Mouse (Mus musculus) limb, embryonic 14.5 days (tissue): Measurements from ENCODE around the gene Fcgr3. TPM values are rescaled to one million over a fixed set of nuclear protein-coding genes. Genes with fewer than 3 reads are reported as not detected.

ENCODE experiments used
- ATAC-seq: fragments of 200-750 bp; cut with Nextera tagmentation; 2 replicates; pipeline ENCODE4 v1.8.0; 2017; ENCODE audit warnings: low read depth, moderate number of reproducible peaks, moderate TSS enrichment; ENCODE audit not compliant: low FRiP score
- DNase-seq: peaks from one replicate; pipeline ENCODE4 v3.0.0-alpha.2; 2015; ENCODE audit warnings: low spot score
- H3K27ac ChIP-seq: fragments of 300-500 bp; sonication (generic); replicated peaks from 2 replicates; pipeline ENCODE4 v1.5.1; 2014; ENCODE audit warnings: low read depth, mild to moderate bottlenecking, low read length, moderate library complexity, mixed read lengths
- H3K27me3 ChIP-seq: fragments of 300-500 bp; sonication (generic); 2 replicates; pipeline ENCODE4 v1.6.1; 2014; ENCODE audit warnings: low read length, mixed read lengths; ENCODE audit not compliant: control insufficient read depth, insufficient read depth
- H3K36me3 ChIP-seq: fragments of 300-500 bp; sonication (generic); 2 replicates; pipeline ENCODE4 v1.6.1; 2014; ENCODE audit warnings: mild to moderate bottlenecking, low read length, moderate library complexity, mixed read lengths; ENCODE audit not compliant: control insufficient read depth, insufficient read depth
- H3K4me1 ChIP-seq: fragments of 300-500 bp; sonication (generic); 2 replicates; pipeline ENCODE4 v1.6.1; 2014; ENCODE audit warnings: antibody characterized with exemption, low read length, mixed read lengths; ENCODE audit not compliant: control insufficient read depth, insufficient read depth
- H3K4me2 ChIP-seq: fragments of 300-500 bp; sonication (generic); replicated peaks from 2 replicates; pipeline ENCODE4 v1.6.1; 2014; ENCODE audit warnings: low read depth, mild to moderate bottlenecking, low read length, moderate library complexity; ENCODE audit not compliant: severe bottlenecking
- H3K4me3 ChIP-seq: fragments of 300-500 bp; sonication (generic); replicated peaks from 2 replicates; pipeline ENCODE4 v1.5.1; 2014; ENCODE audit warnings: low read length
- H3K9ac ChIP-seq: fragments of 300-500 bp; sonication (generic); 2 replicates; pipeline ENCODE4 v1.6.1; 2014; ENCODE audit warnings: mild to moderate bottlenecking, low read depth, low read length, moderate library complexity; ENCODE audit not compliant: severe bottlenecking
- H3K9me3 ChIP-seq: fragments of 300-500 bp; sonication (generic); 2 replicates; pipeline ENCODE4 v1.6.1; 2016; ENCODE audit warnings: low read length; ENCODE audit not compliant: control insufficient read depth
- POLR2A ChIP-seq: fragments of 200-500 bp; IDR thresholded peaks from 2 replicates; pipeline ENCODE4 v1.8.0; 2012; ENCODE audit warnings: inconsistent platforms, mild to moderate bottlenecking, moderate library complexity, borderline replicate concordance; ENCODE audit not compliant: insufficient read depth, insufficient read length; ENCODE audit errors: extremely low read depth
- WGBS: fragments of 180-500 bp; shearing (Covaris S2); extraction: QIAGEN DNeasy Blood & Tissue Kit; methylation state at CpG from one replicate; pipeline ENCODE4 v1.1.7; 2014; 5-methylcytosine and 5-hydroxymethylcytosine counted together
- polyA plus RNA-seq, 2 experiments: library from polyadenylated mRNA; depleted of rRNA in 1 of 2; stranded (reverse) in 1 of 2; unstranded in 1 of 2; fragments of >200 nt; fragmentation: Nextera tagmentation in 1 of 2; extraction: Ambion mirVana in 1 of 2; gene quantifications; 2 replicates each; pipeline versions ENCODE4 v1.2.1 to v1.2.3; 2012 to 2014

Gene Fcgr3
- polyA plus RNA-seq, 2 experiments, result 12.8 to 19.7 TPM

- H3K4me2 ChIP-seq, result no peak overlapping the region
- no peak overlapping the region for H3K9ac ChIP-seq
- DNase-seq (no peak), ATAC-seq (no peak)
- H3K4me3 ChIP-seq, result no peak overlapping the region
- no peak for TF ChIP-seq POLR2A
- WGBS, result 83% methylated on average over 7 of the region's 7 CpGs
- no peaks in the 10 kb centered on the region for H3K4me1 ChIP-seq
- H3K27me3 ChIP-seq, result peaks cover 17% of the 10 kb centered on the region
- H3K27ac ChIP-seq, result no peak overlapping the region
- no peaks in the 10 kb centered on the region for H3K36me3 ChIP-seq
- H3K9me3 ChIP-seq, result no peaks in the 10 kb centered on the region
Measured at GRCm38 (mm10) chr1:171039880-171040279, 24.9 kb downstream of the Fcgr3 start.

GRCm38 (mm10) chr1:171039135-171039534 is 25.6 kb downstream of the Fcgr3 start:
- DNase-seq, result no peak
- no peak overlapping the region for H3K4me2 ChIP-seq
- H3K9me3 ChIP-seq, result no peaks in the 10 kb centered on the region
- WGBS, result 70% methylated on average over 6 of the region's 6 CpGs
- no peak overlapping the region for H3K27ac ChIP-seq
- H3K36me3 ChIP-seq, result no peaks in the 10 kb centered on the region
- no peak for TF ChIP-seq POLR2A
- no peak for ATAC-seq
- H3K27me3 ChIP-seq, result peaks cover 19% of the 10 kb centered on the region
- H3K4me1 ChIP-seq, result no peaks in the 10 kb centered on the region
- no peak overlapping the region for H3K9ac ChIP-seq
- H3K4me3 ChIP-seq, result no peak overlapping the region

GRCm38 (mm10) chr1:171037861-171038721 is 26.6 kb downstream of the Fcgr3 start:
- H3K27ac ChIP-seq, result peak overlapping the region; percentile 86
- peak overlapping the region; percentile 59 for H3K4me2 ChIP-seq
- peak; percentile 85 for ATAC-seq
- under 1% methylated on average over 47 of the region's 47 CpGs for WGBS
- no peak for TF ChIP-seq POLR2A
- H3K27me3 ChIP-seq, result peaks cover 19% of the 10 kb centered on the region
- no peaks in the 10 kb centered on the region for H3K9me3 ChIP-seq
- H3K4me1 ChIP-seq, result no peaks in the 10 kb centered on the region
- peak; percentile 91 for DNase-seq
- peak overlapping the region; percentile 73 for H3K4me3 ChIP-seq
- H3K36me3 ChIP-seq, result no peaks in the 10 kb centered on the region
- peak overlapping the region; percentile 85 for H3K9ac ChIP-seq

GRCm38 (mm10) chr1:171036550-171037324 is 28.0 kb downstream of the Fcgr3 start:
- ATAC-seq, result peak; percentile 60
- whole genome bisulfite sequencing, result 5% methylated on average over 22 of the region's 22 CpGs

GRCm38 (mm10) chr1:171035611-171036010 is 29.1 kb downstream of the Fcgr3 start:
- 0 out of 2 replicates have a peak overlapping the region, but pooled peaks have one; percentile 5 for H3K4me2 ChIP-seq
- TF ChIP-seq POLR2A, result no peak
- 41% methylated on average over 11 of the region's 11 CpGs for WGBS
- no peak for ATAC-seq
- H3K9ac ChIP-seq, result no peak overlapping the region
- 0 out of 2 replicates have a peak overlapping the region, but pooled peaks have one; percentile 4 for H3K4me3 ChIP-seq
- peaks cover 35% of the 10 kb centered on the region for H3K27me3 ChIP-seq
- no peak for DNase-seq
- H3K36me3 ChIP-seq, result no peaks in the 10 kb centered on the region
- no peaks in the 10 kb centered on the region for H3K4me1 ChIP-seq
- no peak overlapping the region for H3K27ac ChIP-seq
- H3K9me3 ChIP-seq, result no peaks in the 10 kb centered on the region

More at GRCm38 (mm10) chr1:171036550-171037324, 28.0 kb downstream of the Fcgr3 start:
- peak; percentile 92 for DNase-seq
- Histone ChIP-seq H3K27ac (no peak overlapping the region), H3K9ac (no peak overlapping the region), H3K4me1 (no peaks in the 10 kb centered on the region), H3K36me3 (no peaks in the 10 kb centered on the region), H3K4me2 (peak overlapping the region; percentile 64), H3K9me3 (no peaks in the 10 kb centered on the region), H3K4me3 (peak overlapping the region; percentile 34), H3K27me3 (peaks cover 26% of the 10 kb centered on the region)
- TF ChIP-seq POLR2A, result no peak
